Mouse (Mus musculus) heart, adult 2 months (tissue): ENCODE measurements around the gene Tspan9.

ENCODE experiments used
- CTCF ChIP-seq: fragments of 200-600 bp; IDR thresholded peaks from 2 replicates; pipeline ENCODE4 v1.8.1; 2022; ENCODE audit warnings: antibody characterized with exemption, mild to moderate bottlenecking, moderate library complexity
- POLR2A ChIP-seq: fragments of 200-500 bp; IDR thresholded peaks from 2 replicates; pipeline ENCODE4 v1.6.1; 2011; ENCODE audit warnings: mild to moderate bottlenecking, low read depth, low read length, control low read depth; ENCODE audit not compliant: insufficient read depth

DNA sequence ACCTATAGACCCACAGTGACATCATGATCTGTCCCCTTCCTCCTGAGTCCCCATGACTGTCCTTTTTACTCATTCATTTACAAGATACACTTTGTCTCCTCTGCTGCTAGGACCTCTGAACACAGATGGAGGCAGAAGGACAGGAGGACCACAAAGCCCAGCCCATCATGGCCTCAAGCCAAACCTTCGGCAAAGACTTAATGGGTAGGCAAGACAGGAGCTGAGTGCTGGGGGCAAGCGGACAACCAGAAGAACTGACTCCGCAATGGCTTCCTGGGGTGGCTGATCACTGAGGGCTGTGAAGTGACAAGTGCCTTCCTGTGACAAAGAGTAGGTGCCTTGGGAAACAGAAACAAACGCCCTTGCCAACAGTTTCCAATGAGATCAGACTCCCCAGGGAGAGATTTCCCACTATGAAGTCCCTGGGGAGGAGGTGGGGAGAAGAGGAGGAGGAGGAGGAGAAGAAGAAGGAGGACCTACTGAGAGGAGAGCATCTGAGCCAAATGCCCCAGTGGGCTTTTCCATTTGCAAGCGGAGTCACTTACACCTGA, 67.9 kb downstream of the Tspan9 start:
- TF ChIP-seq CTCF (no peak), POLR2A (no peak)
